Mouse (Mus musculus): ENCODE results near the gene Olfr746. TPM values are rescaled to one million over a fixed set of nuclear protein-coding genes. Genes with fewer than 3 reads are reported as not detected.

Gene Olfr746
- polyA plus RNA-seq (2015; fragmentation: Nextera tagmentation; extraction: Ambion mirVana): not detected in 2 replicates

- Histone ChIP-seq H3K27ac (ENCODE audit: low read length) (no peak within 1 kb of the TSS), H3K4me3 (ENCODE audit: low read depth, low read length) (no peak within 1 kb of the TSS), H3K4me1 (ENCODE audit: control insufficient read depth, low read depth, low read length) (no peaks in the 10 kb centered on the region), H3K9me3 (replicated peaks; ENCODE audit: control insufficient read depth, low read length) (no peaks in the 10 kb centered on the region), H3K4me2 (ENCODE audit: low read depth, low read length) (no peak within 1 kb of the TSS), H3K27me3 (ENCODE audit: control insufficient read depth, insufficient read depth, low read depth, low read length) (no peaks in the 10 kb centered on the region), H3K9ac (ENCODE audit: low read depth, low read length) (no peak within 1 kb of the TSS), H3K36me3 (ENCODE audit: control insufficient read depth, insufficient read depth) (no peaks in the 10 kb centered on the region)
- ATAC-seq (ENCODE audit: low read depth): no peak
Measured at GRCm38 (mm10) chr14:50646783-50647182, at the start of gene Olfr746. Gene Olfr746, plus strand, starts transcription at chr14:50647083.

- 62% methylated on average over 2 of the region's 2 CpGs for WGBS (ENCODE audit: insufficient replicate concordance)
- H3K27ac ChIP-seq (ENCODE audit: low read length): no peak within 1 kb of the TSS
- H3K27me3 ChIP-seq (ENCODE audit: control insufficient read depth, insufficient read depth, low read depth, low read length): no peaks in the 10 kb centered on the region
- H3K9me3 ChIP-seq (replicated peaks; ENCODE audit: control insufficient read depth, low read length): no peaks in the 10 kb centered on the region
- no peak for ATAC-seq (ENCODE audit: low read depth)
- H3K9ac ChIP-seq (ENCODE audit: low read depth, low read length): no peak within 1 kb of the TSS
- H3K36me3 ChIP-seq (ENCODE audit: control insufficient read depth, insufficient read depth): no peaks in the 10 kb centered on the region
- no peak within 1 kb of the TSS for H3K4me2 ChIP-seq (ENCODE audit: low read depth, low read length)
- no peaks in the 10 kb centered on the region for H3K4me1 ChIP-seq (ENCODE audit: control insufficient read depth, low read depth, low read length)
- H3K4me3 ChIP-seq (ENCODE audit: low read depth, low read length): no peak within 1 kb of the TSS
Measured at GRCm38 (mm10) chr14:50614579-50614978, 32.3 kb upstream of the Olfr746 start, which contains the start of gene Olfr744. Gene Olfr744, plus strand, starts transcription at chr14:50614879.

- H3K27me3 ChIP-seq (ENCODE audit: control insufficient read depth, insufficient read depth, low read depth, low read length): no peaks in the 10 kb centered on the region
- no peaks in the 10 kb centered on the region for H3K4me1 ChIP-seq (ENCODE audit: control insufficient read depth, low read depth, low read length)
- no peaks in the 10 kb centered on the region for H3K36me3 ChIP-seq (ENCODE audit: control insufficient read depth, insufficient read depth)
- ATAC-seq (ENCODE audit: low read depth): no peak
- H3K4me3 ChIP-seq (ENCODE audit: low read depth, low read length): no peak within 1 kb of the TSS
- no peak within 1 kb of the TSS for H3K4me2 ChIP-seq (ENCODE audit: low read depth, low read length)
- no peak within 1 kb of the TSS for H3K9ac ChIP-seq (ENCODE audit: low read depth, low read length)
- no peak within 1 kb of the TSS for H3K27ac ChIP-seq (ENCODE audit: low read length)
- 56% methylated on average over 2 of the region's 2 CpGs for WGBS (ENCODE audit: insufficient replicate concordance)
- H3K9me3 ChIP-seq (replicated peaks; ENCODE audit: control insufficient read depth, low read length): no peaks in the 10 kb centered on the region
Measured at GRCm38 (mm10) chr14:50639088-50639487, 7.8 kb upstream of the Olfr746 start, which contains the start of gene Olfr745. Gene Olfr745, plus strand, starts transcription at chr14:50639388.

GRCm38 (mm10) chr14:50693106-50693505 lies 46.2 kb downstream of the Olfr746 start, which contains the start of gene Olfr747:
Gene Olfr747, minus strand, starts transcription at chr14:50693206.
- 70% methylated on average over 3 of the region's 3 CpGs for WGBS (ENCODE audit: insufficient replicate concordance)
- Histone ChIP-seq H3K27me3 (ENCODE audit: control insufficient read depth, insufficient read depth, low read depth, low read length) (no peaks in the 10 kb centered on the region), H3K27ac (ENCODE audit: low read length) (no peak within 1 kb of the TSS), H3K4me2 (ENCODE audit: low read depth, low read length) (no peak within 1 kb of the TSS), H3K36me3 (ENCODE audit: control insufficient read depth, insufficient read depth) (no peaks in the 10 kb centered on the region), H3K9me3 (replicated peaks; ENCODE audit: control insufficient read depth, low read length) (no peaks in the 10 kb centered on the region), H3K9ac (ENCODE audit: low read depth, low read length) (no peak within 1 kb of the TSS), H3K4me1 (ENCODE audit: control insufficient read depth, low read depth, low read length) (no peaks in the 10 kb centered on the region), H3K4me3 (ENCODE audit: low read depth, low read length) (no peak within 1 kb of the TSS)
- no peak for ATAC-seq (ENCODE audit: low read depth)

Other genes with a start within 250 kb of the Olfr746 start
- not detected in 2 replicates for gene Olfr738, start 239.5 kb upstream of the Olfr746 start, polyA plus RNA-seq (2015; fragmentation: Nextera tagmentation; extraction: Ambion mirVana)
- not detected in 2 replicates for gene Olfr739, start 228.5 kb upstream of the Olfr746 start, polyA plus RNA-seq (2015; fragmentation: Nextera tagmentation; extraction: Ambion mirVana)
- gene Olfr740, start 201.5 kb upstream of the Olfr746 start, polyA plus RNA-seq (2015; fragmentation: Nextera tagmentation; extraction: Ambion mirVana): not detected in 2 replicates
- gene Olfr741, start 174.3 kb upstream of the Olfr746 start, polyA plus RNA-seq (2015; fragmentation: Nextera tagmentation; extraction: Ambion mirVana): not detected in 2 replicates
- not detected in 2 replicates for gene Olfr742, start 143.5 kb upstream of the Olfr746 start, polyA plus RNA-seq (2015; fragmentation: Nextera tagmentation; extraction: Ambion mirVana)
- gene Olfr743, start 125.2 kb upstream of the Olfr746 start, polyA plus RNA-seq (2015; fragmentation: Nextera tagmentation; extraction: Ambion mirVana): not detected in 2 replicates
- gene Olfr744, start 32.2 kb upstream of the Olfr746 start, polyA plus RNA-seq (2015; fragmentation: Nextera tagmentation; extraction: Ambion mirVana): not detected in 2 replicates
- gene Olfr745, start 7.7 kb upstream of the Olfr746 start, polyA plus RNA-seq (2015; fragmentation: Nextera tagmentation; extraction: Ambion mirVana): not detected in 2 replicates
- gene Olfr747, start 46.1 kb downstream of the Olfr746 start, polyA plus RNA-seq (2015; fragmentation: Nextera tagmentation; extraction: Ambion mirVana): not detected in 2 replicates
- gene Olfr748, start 60.3 kb downstream of the Olfr746 start, polyA plus RNA-seq (2015; fragmentation: Nextera tagmentation; extraction: Ambion mirVana): not detected in 2 replicates
- gene Olfr749, start 98.0 kb downstream of the Olfr746 start, polyA plus RNA-seq (2015; fragmentation: Nextera tagmentation; extraction: Ambion mirVana): not detected in 2 replicates
- 14.6 TPM in 2 replicates for gene Ttc5, start 138.4 kb downstream of the Olfr746 start, polyA plus RNA-seq (2015; fragmentation: Nextera tagmentation; extraction: Ambion mirVana)
- not detected in 2 replicates for gene Ccnb1ip1, start 160.6 kb downstream of the Olfr746 start, polyA plus RNA-seq (2015; fragmentation: Nextera tagmentation; extraction: Ambion mirVana)
- gene Parp2, start 160.8 kb downstream of the Olfr746 start, polyA plus RNA-seq (2015; fragmentation: Nextera tagmentation; extraction: Ambion mirVana): 28.9 and 31.0 TPM in 2 replicates
- gene Tep1, start 223.5 kb downstream of the Olfr746 start, polyA plus RNA-seq (2015; fragmentation: Nextera tagmentation; extraction: Ambion mirVana): 3.2 and 3.7 TPM in 2 replicates